Mouse (Mus musculus): ENCODE data around the gene Fam207a. TPM values are rescaled to one million over a fixed set of nuclear protein-coding genes. Genes with fewer than 3 reads are reported as not detected.

Gene Fam207a
- polyA plus RNA-seq, 1 experiment from 2014 or later, result 39.1 TPM

Other genes starting within 250 kb of the Fam207a start
- 3.8 and 5.7 TPM in 2 replicates for gene Adarb1, start 97.5 kb downstream of the Fam207a start, polyA plus RNA-seq (2014; fragmentation: Nextera tagmentation; extraction: Ambion mirVana)
- 1.9 and 3.1 TPM in 2 replicates for gene Itgb2, start 14.5 kb upstream of the Fam207a start, polyA plus RNA-seq (2014; fragmentation: Nextera tagmentation; extraction: Ambion mirVana)
- gene Pttg1ip, start 65.9 kb upstream of the Fam207a start, polyA plus RNA-seq (2014; fragmentation: Nextera tagmentation; extraction: Ambion mirVana), result 155 and 156 TPM in 2 replicates
- gene Sumo3, start 90.3 kb upstream of the Fam207a start, polyA plus RNA-seq (2014; fragmentation: Nextera tagmentation; extraction: Ambion mirVana), result 314 and 336 TPM in 2 replicates
- gene Gm49325, start 90.4 kb upstream of the Fam207a start, polyA plus RNA-seq (2014; fragmentation: Nextera tagmentation; extraction: Ambion mirVana), result 2.0 TPM in 1 of 2 replicates, not detected in the other
- gene Ube2g2, start 106.5 kb upstream of the Fam207a start, polyA plus RNA-seq (2014; fragmentation: Nextera tagmentation; extraction: Ambion mirVana), result 46.7 and 48.5 TPM in 2 replicates
- 0.62 and 1.2 TPM in 2 replicates for gene Tspear, start 170.8 kb upstream of the Fam207a start, polyA plus RNA-seq (2014; fragmentation: Nextera tagmentation; extraction: Ambion mirVana)
- not detected in 2 replicates for gene Gm19402, start 175.0 kb upstream of the Fam207a start, polyA plus RNA-seq (2014; fragmentation: Nextera tagmentation; extraction: Ambion mirVana)
- gene Gm9508, start 181.4 kb upstream of the Fam207a start, polyA plus RNA-seq (2014; fragmentation: Nextera tagmentation; extraction: Ambion mirVana), result not detected in 2 replicates
- gene Gm10272, start 190.8 kb upstream of the Fam207a start, polyA plus RNA-seq (2014; fragmentation: Nextera tagmentation; extraction: Ambion mirVana), result not detected in 2 replicates
- not detected in 2 replicates for gene Gm10024, start 195.7 kb upstream of the Fam207a start, polyA plus RNA-seq (2014; fragmentation: Nextera tagmentation; extraction: Ambion mirVana)
- not detected in 2 replicates for gene Gm10142, start 200.0 kb upstream of the Fam207a start, polyA plus RNA-seq (2014; fragmentation: Nextera tagmentation; extraction: Ambion mirVana)
- not detected in 2 replicates for gene Krtap12-1, start 204.8 kb upstream of the Fam207a start, polyA plus RNA-seq (2014; fragmentation: Nextera tagmentation; extraction: Ambion mirVana)
- gene Gm10100, start 210.7 kb upstream of the Fam207a start, polyA plus RNA-seq (2014; fragmentation: Nextera tagmentation; extraction: Ambion mirVana), result not detected in 2 replicates
- not detected in 2 replicates for gene Gm18596, start 226.9 kb upstream of the Fam207a start, polyA plus RNA-seq (2014; fragmentation: Nextera tagmentation; extraction: Ambion mirVana)
- not detected in 2 replicates for gene Gm9736, start 235.6 kb upstream of the Fam207a start, polyA plus RNA-seq (2014; fragmentation: Nextera tagmentation; extraction: Ambion mirVana)
- gene Gm3233, start 243.9 kb upstream of the Fam207a start, polyA plus RNA-seq (2014; fragmentation: Nextera tagmentation; extraction: Ambion mirVana), result not detected in 2 replicates

Measured in intestine, embryonic 14.5 days (tissue).